Mouse (Mus musculus) hindbrain, embryonic 12.5 days (tissue): Measurements from ENCODE around the gene Ss18l2. TPM values are rescaled to one million over a fixed set of nuclear protein-coding genes. Genes with fewer than 3 reads are reported as not detected.

ENCODE experiments used
- ATAC-seq: fragments of 200-750 bp; cut with Nextera tagmentation; 2 replicates; pipeline ENCODE4 v1.8.0; 2017; ENCODE audit warnings: moderate TSS enrichment; ENCODE audit not compliant: low FRiP score
- H3K27ac ChIP-seq: fragments of 300-500 bp; sonication (generic); 2 replicates; pipeline ENCODE4 v1.5.1; 2016; ENCODE audit warnings: mild to moderate bottlenecking
- H3K27me3 ChIP-seq: fragments of 300-500 bp; sonication (generic); 2 replicates; pipeline ENCODE4 v1.6.1; 2016; ENCODE audit warnings: mild to moderate bottlenecking
- H3K36me3 ChIP-seq: fragments of 300-500 bp; sonication (generic); 2 replicates; pipeline ENCODE4 v1.6.1; 2016; ENCODE audit warnings: mild to moderate bottlenecking
- H3K4me1 ChIP-seq: fragments of 300-500 bp; sonication (generic); 2 replicates; pipeline ENCODE4 v1.6.1; 2016
- H3K4me2 ChIP-seq: fragments of 300-500 bp; sonication (generic); replicated peaks from 2 replicates; pipeline ENCODE4 v1.6.1; 2016; ENCODE audit warnings: mild to moderate bottlenecking
- H3K4me3 ChIP-seq: fragments of 300-500 bp; sonication (generic); 2 replicates; pipeline ENCODE4 v1.5.1; 2016; ENCODE audit warnings: mild to moderate bottlenecking
- H3K9ac ChIP-seq: fragments of 300-500 bp; sonication (generic); 2 replicates; pipeline ENCODE4 v1.6.1; 2016; ENCODE audit warnings: mild to moderate bottlenecking, moderate library complexity
- H3K9me3 ChIP-seq: fragments of 300-500 bp; sonication (generic); replicated peaks from 2 replicates; pipeline ENCODE4 v1.6.1; 2016; ENCODE audit warnings: mild to moderate bottlenecking
- WGBS: fragments of 180-500 bp; shearing (Covaris S2); methylation state at CpG from one replicate; pipeline ENCODE4 v1.1.7; 2016; 5-methylcytosine and 5-hydroxymethylcytosine counted together
- polyA plus RNA-seq: library from polyadenylated mRNA; unstranded; fragments of >200 nt; fragmentation: Nextera tagmentation; extraction: Ambion mirVana; gene quantifications from 2 replicates; pipeline ENCODE4 v1.2.1, GENCODE M21; 2016

Ss18l2 gene
- polyA plus RNA-seq: 103 and 130 TPM in 2 replicates

DNA sequence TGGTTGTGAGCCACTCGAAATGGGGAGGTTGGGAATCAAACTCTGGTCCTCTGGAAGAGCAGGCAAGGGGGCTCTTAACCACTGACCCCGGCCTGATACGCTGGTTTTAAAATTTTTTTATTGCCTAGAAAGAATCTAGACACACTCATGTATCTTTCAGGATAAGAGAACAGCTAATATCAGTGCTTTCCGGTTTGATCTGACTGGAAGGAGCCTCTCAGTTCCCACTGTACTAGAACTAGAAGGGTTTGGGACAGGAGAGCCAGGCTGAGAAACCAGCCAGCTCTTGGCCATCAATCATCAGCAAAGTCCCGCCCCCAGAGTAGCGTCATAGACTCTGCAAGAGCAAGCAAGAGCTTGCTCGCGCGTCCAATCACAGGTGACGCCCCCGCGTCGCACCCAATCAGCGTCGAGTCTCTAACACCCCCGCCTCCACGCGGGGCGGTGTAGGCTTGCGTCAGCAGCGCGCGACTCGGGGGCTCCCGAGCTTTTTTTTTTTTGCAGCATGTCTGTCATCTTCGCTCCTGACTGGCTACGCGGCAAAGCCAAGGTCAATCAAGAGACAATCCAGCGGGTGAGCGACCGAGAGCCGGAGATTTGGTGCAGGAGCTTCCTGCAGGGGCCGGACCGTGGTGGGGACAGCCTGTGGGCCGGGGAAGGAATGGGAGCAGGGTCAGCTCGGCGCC is at the start of gene Ss18l2:
Ss18l2 (plus strand) TSS at position 432 of the 686 bp plus-strand sequence.
- 5% methylated on average over 37 of the region's 37 CpGs for WGBS
- Histone ChIP-seq H3K9me3 (no peaks in the 10 kb centered on the region), H3K4me1 (peaks cover 32% of the 10 kb centered on the region), H3K27me3 (0 out of 2 replicates have a peak, but pooled peaks cover 3% of the 10 kb centered on the region), H3K4me3 (peak within 1 kb of the TSS; percentile 88), H3K36me3 (peaks cover 12% of the 10 kb centered on the region), H3K4me2 (peak within 1 kb of the TSS; percentile 78), H3K9ac (peak within 1 kb of the TSS; percentile 80), H3K27ac (peak within 1 kb of the TSS; percentile 94)
- peak; percentile 99 for ATAC-seq

DNA sequence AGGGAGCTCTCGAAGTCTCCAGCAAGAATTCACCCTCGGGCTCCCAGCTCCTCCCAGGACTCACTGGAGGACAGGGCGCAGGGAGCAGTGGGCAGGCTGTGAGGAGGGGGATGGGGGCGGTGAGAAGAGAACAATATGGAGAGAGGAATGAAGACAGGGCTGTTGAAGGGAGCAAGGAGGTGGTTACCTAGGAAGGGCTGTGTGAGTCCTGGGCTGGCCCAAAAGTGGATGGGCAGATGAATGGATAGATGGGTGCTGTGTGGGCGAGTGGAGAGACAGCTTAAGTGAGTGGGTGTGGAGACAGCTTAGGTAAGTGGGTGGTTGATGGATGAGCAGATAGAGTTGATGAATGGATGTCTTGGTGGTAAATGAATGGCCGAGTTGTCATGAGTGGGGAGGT is 46.7 kb upstream of the Ss18l2 start:
- ATAC-seq: no peak
- H3K36me3 ChIP-seq: no peaks in the 10 kb centered on the region
- no peaks in the 10 kb centered on the region for H3K9me3 ChIP-seq
- peaks cover 18% of the 10 kb centered on the region for H3K4me1 ChIP-seq
- H3K4me3 ChIP-seq: no peak overlapping the region
- H3K9ac ChIP-seq: no peak overlapping the region
- peaks cover 21% of the 10 kb centered on the region for H3K27me3 ChIP-seq
- no peak overlapping the region for H3K27ac ChIP-seq
- H3K4me2 ChIP-seq: no peak overlapping the region
- WGBS: 79% methylated on average over 6 of the region's 6 CpGs

DNA sequence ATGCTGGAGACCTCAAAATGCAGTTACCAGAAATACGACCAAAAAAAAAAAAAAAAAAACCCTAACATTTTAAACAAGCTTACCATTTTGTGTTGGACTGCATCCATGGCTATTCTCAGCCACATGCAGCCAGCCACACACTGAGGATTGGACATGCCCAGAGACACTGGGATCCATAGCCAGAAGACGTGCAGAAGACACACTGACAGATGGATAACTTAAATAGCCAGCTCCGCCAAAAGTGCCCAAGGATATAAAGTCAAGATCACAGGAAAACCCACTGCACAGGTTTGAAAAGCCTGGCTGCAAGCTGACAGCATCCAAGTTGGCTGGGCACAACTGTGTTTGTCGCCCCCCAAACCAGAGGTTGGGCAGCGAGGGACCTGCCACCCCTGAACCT is 46.0 kb upstream of the Ss18l2 start:
- no peak for ATAC-seq
- Histone ChIP-seq H3K27me3 (peaks cover 28% of the 10 kb centered on the region), H3K27ac (no peak overlapping the region), H3K4me3 (no peak overlapping the region), H3K4me2 (no peak overlapping the region), H3K4me1 (peaks cover 20% of the 10 kb centered on the region), H3K9ac (no peak overlapping the region), H3K9me3 (no peaks in the 10 kb centered on the region), H3K36me3 (no peaks in the 10 kb centered on the region)
- WGBS: 86% methylated on average over 5 of the region's 5 CpGs

DNA sequence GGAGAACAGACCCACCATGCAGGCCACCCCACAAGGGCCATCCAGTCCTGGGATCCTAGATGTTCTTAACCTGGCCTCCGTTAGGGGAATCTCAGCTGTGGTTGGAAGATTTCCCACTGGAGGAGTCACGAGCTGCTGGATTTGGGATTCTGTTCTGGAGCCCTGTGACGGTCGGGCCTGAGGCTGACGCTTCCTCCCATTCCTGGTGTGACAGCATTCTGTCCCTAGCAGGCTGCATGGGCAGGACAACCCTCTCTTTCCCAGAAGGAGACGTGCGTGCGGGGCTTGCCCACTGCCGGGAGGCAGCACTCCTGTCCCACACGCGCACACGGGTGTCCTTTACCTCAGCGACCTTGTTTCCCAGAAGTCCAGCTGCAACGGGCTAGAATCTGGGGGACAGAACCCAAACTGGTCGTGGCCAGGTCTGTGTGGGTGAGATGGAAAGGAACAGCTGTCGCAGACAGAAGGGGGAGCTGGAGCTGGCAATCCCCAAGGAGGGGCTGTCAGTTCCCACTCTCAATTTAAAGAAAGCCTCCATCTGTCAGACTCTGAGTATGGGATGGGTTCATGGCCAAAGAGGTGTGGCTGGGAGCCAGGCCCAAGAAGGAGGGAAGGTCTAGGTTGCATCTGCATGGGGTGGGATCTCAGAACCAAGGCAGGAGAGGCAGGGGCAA is 43.0 kb upstream of the Ss18l2 start:
- Histone ChIP-seq H3K4me3 (no peak overlapping the region), H3K4me2 (no peak overlapping the region), H3K27me3 (peaks cover 43% of the 10 kb centered on the region), H3K36me3 (no peaks in the 10 kb centered on the region), H3K9me3 (no peaks in the 10 kb centered on the region), H3K9ac (no peak overlapping the region; the same call in 1 of the 2 replicates), H3K27ac (peak overlapping the region; percentile 64), H3K4me1 (peaks cover 40% of the 10 kb centered on the region)
- WGBS: 57% methylated on average over 16 of the region's 16 CpGs
- ATAC-seq: peak; percentile 44; the same call in 1 of the 2 replicates

DNA sequence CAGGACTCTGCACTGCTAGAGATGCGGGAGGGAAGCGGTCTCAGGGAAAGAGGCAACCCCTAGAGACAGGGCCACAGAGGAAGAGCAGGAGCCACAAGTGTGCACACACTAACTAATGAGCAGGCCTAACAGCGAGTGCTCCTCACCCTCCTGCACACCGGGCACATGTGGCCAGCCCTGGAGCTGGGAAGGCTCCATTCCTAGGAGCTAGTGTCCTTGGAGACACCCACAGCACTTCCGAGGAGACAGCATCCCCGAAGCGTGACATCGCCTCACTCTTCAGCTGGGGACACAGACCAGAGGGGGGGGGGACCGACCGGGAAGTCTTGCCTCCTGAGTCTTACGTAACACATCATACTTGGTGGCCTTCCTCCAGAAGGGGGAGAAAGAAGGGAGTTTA is 42.3 kb upstream of the Ss18l2 start:
- Histone ChIP-seq H3K4me2 (no peak overlapping the region), H3K4me3 (no peak overlapping the region), H3K36me3 (no peaks in the 10 kb centered on the region), H3K4me1 (peaks cover 40% of the 10 kb centered on the region), H3K9me3 (no peaks in the 10 kb centered on the region), H3K27me3 (peaks cover 43% of the 10 kb centered on the region), H3K9ac (no peak overlapping the region), H3K27ac (peak overlapping the region; percentile 64)
- ATAC-seq: no peak
- 60% methylated on average over 11 of the region's 11 CpGs for WGBS

DNA sequence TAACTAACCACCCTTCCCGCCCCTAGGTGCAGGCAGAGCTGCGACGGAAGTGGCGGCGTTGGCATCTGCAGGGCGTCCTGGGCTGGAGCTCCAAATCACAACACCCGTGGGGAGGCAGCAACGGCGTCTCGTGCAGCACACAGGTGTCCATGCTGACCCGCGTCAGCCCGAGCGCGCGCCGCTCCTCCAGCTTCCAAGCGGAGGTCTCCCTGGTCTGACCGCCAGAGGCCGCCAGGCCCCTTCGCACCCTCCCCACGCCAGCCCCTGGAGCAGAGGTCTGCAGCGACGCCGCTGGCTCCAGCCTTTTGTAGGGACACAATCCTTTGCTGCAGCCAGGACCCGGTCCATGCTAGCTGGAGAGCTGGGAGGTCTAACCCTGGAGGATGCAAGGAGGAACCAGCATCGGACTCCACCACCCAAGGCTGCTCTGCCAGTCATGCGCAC is 40.8 kb upstream of the Ss18l2 start:
- H3K4me1 ChIP-seq: peaks cover 42% of the 10 kb centered on the region
- H3K4me3 ChIP-seq: peak overlapping the region; percentile 34
- H3K36me3 ChIP-seq: no peaks in the 10 kb centered on the region
- no peaks in the 10 kb centered on the region for H3K9me3 ChIP-seq
- peak; percentile 56 for ATAC-seq
- WGBS: 1% methylated on average over 28 of the region's 28 CpGs
- H3K27ac ChIP-seq: no peak overlapping the region
- H3K9ac ChIP-seq: peak overlapping the region; percentile 56
- H3K27me3 ChIP-seq: peaks cover 43% of the 10 kb centered on the region
- peak overlapping the region; percentile 68 for H3K4me2 ChIP-seq

DNA sequence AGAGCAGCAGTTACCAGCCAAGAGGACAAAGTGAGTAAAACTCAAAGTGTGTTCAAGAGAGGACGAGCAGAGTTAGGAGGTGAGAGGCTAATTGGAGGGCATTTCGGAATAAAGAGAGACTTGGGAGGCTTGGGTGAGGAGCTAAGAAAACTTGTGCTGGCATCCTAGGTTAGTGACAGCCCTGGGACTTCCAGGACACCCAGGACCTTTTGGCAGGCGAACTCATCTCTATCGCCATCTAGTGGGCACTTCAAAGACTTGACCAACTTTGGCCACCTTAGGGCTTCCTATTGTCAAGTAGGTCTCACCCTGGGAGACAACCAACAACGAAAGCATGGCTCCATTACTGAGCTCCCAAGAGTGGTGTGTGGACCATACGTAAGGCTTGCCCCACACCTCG is 38.8 kb upstream of the Ss18l2 start:
- peaks cover 41% of the 10 kb centered on the region for H3K4me1 ChIP-seq
- no peak overlapping the region for H3K4me3 ChIP-seq
- H3K27ac ChIP-seq: no peak overlapping the region
- no peaks in the 10 kb centered on the region for H3K9me3 ChIP-seq
- H3K9ac ChIP-seq: no peak overlapping the region
- 20% methylated on average over 7 of the region's 7 CpGs for WGBS
- no peak overlapping the region for H3K4me2 ChIP-seq
- H3K36me3 ChIP-seq: no peaks in the 10 kb centered on the region
- H3K27me3 ChIP-seq: peaks cover 39% of the 10 kb centered on the region
- ATAC-seq: no peak

DNA sequence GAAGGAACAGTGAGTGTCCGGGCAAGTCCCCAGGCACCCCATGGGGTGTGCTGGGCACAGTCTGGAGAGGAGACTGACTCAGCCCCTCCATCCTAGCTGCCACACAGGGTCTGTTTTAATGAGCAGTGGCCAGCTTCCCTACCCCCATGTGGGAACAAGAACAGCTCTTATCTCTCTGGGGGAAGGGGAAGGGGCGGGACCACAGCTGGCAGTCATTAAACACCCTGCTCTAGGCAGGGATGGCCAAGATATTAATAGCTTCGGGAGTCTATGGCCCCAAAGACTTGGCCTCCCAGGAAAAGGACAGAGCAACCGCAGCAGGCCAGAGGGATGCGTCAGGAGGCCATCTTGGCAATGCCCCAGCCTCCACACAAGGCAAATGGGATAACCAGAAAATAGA is 37.8 kb upstream of the Ss18l2 start:
- 62% methylated on average over 5 of the region's 5 CpGs for WGBS
- no peak overlapping the region for H3K4me2 ChIP-seq
- H3K27ac ChIP-seq: no peak overlapping the region
- H3K9ac ChIP-seq: no peak overlapping the region
- peaks cover 36% of the 10 kb centered on the region for H3K27me3 ChIP-seq
- no peak for ATAC-seq
- no peak overlapping the region for H3K4me3 ChIP-seq
- no peaks in the 10 kb centered on the region for H3K36me3 ChIP-seq
- no peaks in the 10 kb centered on the region for H3K9me3 ChIP-seq
- peaks cover 31% of the 10 kb centered on the region for H3K4me1 ChIP-seq

DNA sequence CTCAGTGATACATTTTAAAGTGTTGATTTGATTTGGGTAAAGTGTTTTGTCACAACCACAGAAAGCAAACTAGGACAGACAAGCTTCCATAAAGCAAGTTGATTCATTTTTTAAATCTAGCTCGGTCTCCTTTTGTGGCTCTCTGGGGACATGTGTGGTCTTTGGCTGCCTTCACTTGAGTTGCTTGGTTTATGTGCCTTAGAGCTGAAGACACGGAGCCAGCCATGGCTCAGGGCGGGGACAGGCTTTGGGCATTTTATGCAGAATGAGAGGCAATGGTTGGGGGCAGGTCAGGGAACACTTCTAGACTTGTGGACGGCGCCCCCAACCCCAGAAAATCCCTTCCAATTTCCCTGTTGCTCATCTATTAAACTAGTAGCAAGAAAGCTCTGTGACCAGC is 36.4 kb upstream of the Ss18l2 start:
- Histone ChIP-seq H3K27me3 (peaks cover 25% of the 10 kb centered on the region), H3K4me3 (no peak overlapping the region), H3K9ac (no peak overlapping the region), H3K4me1 (peaks cover 24% of the 10 kb centered on the region), H3K4me2 (no peak overlapping the region), H3K9me3 (no peaks in the 10 kb centered on the region), H3K36me3 (no peaks in the 10 kb centered on the region), H3K27ac (no peak overlapping the region)
- ATAC-seq: no peak
- 84% methylated on average over 5 of the region's 5 CpGs for WGBS

DNA sequence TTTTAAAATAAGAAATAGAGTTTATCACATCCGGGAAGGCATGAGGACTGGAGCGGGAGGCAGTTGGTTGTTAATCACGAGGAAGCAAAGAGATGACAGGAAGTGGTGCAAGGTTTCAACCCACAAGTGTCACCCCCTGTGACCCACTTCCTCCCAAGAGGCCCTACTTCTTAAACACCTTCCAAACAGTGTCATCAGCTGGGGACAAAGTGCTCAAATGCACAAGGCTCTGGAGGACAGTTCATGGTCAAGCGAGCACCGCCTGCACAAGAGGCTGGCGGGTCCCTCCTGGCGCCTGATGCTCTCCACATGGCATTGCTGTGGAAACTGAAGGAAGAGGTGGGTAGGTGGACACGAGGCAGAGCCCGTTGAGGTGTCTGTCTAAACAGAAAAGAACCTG is 35.1 kb upstream of the Ss18l2 start:
- ATAC-seq: no peak
- H3K4me3 ChIP-seq: no peak overlapping the region
- no peaks in the 10 kb centered on the region for H3K36me3 ChIP-seq
- H3K4me2 ChIP-seq: no peak overlapping the region
- H3K27me3 ChIP-seq: peaks cover 15% of the 10 kb centered on the region
- WGBS: 84% methylated on average over 9 of the region's 9 CpGs
- no peaks in the 10 kb centered on the region for H3K9me3 ChIP-seq
- H3K27ac ChIP-seq: no peak overlapping the region
- H3K4me1 ChIP-seq: peaks cover 14% of the 10 kb centered on the region
- no peak overlapping the region for H3K9ac ChIP-seq

DNA sequence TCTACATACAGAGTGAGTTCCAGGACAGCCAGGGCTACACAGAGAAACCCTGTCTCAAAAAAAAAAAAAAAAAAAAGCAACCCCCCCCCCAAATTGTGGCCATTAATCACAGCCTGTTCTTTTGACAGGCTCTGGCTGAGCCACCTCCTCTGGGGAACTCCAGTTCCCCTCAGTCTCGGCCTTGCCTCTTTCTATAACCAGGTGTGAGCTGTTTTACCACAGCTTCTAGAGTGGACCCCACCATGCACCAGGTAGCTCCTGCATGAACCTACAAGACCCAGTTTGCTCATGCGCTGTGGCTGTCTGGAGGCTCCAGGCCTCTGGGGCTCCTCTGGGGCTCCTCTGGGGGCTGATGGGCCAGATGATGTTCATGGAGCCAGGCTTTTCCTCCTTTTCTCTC is 34.6 kb upstream of the Ss18l2 start:
- Histone ChIP-seq H3K9me3 (no peaks in the 10 kb centered on the region), H3K4me1 (peaks cover 8% of the 10 kb centered on the region), H3K9ac (no peak overlapping the region), H3K4me2 (no peak overlapping the region), H3K4me3 (no peak overlapping the region), H3K27ac (no peak overlapping the region), H3K27me3 (peaks cover 9% of the 10 kb centered on the region; the same call in 1 of the 2 replicates), H3K36me3 (no peaks in the 10 kb centered on the region)
- WGBS: 88% methylated on average over 2 of the region's 2 CpGs
- ATAC-seq: no peak

DNA sequence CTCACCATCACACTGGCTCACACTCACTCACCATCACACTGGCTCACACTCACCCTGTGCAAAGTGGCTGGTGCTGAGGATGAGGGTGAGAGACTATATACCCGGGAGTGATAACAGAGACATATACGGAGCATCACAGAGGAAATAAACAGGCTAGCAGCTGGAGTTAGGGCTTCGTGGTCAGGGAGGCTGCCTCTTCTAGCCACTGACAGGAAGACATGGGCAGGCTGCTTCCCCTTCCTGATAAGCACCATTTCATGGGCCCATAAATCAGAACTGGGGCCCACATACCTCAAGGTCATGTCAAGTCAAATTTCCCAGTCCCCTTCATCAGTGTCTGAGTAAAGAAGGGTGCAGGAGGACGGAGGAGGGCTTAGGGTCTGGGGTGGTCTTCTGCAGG is 33.1 kb upstream of the Ss18l2 start:
- no peak overlapping the region for H3K9ac ChIP-seq
- no peaks in the 10 kb centered on the region for H3K9me3 ChIP-seq
- no peak overlapping the region for H3K27ac ChIP-seq
- no peak for ATAC-seq
- no peak overlapping the region for H3K4me2 ChIP-seq
- peaks cover 2% of the 10 kb centered on the region; the same call in 1 of the 2 replicates for H3K27me3 ChIP-seq
- H3K4me1 ChIP-seq: 0 out of 2 replicates have a peak, but pooled peaks cover 2% of the 10 kb centered on the region
- peaks cover 5% of the 10 kb centered on the region for H3K36me3 ChIP-seq
- no peak overlapping the region for H3K4me3 ChIP-seq
- WGBS: 87% methylated on average over 4 of the region's 4 CpGs
